Mouse (Mus musculus) MEL (cell line): ENCODE data around the gene Lcn12. TPM values are rescaled to one million over a fixed set of nuclear protein-coding genes. Genes with fewer than 3 reads are reported as not detected.
A peak's percentile ranks its signal among the peaks of the same experiment; 100 is the strongest.

ENCODE experiments used
- DNase-seq: peaks from one replicate; pipeline ENCODE4 v3.0.0; 2011; ENCODE audit warnings: low read depth, low spot score
- H3K27ac ChIP-seq: 2 replicates; pipeline ENCODE4 v1.5.1; 2012; ENCODE audit warnings: low read depth, mild to moderate bottlenecking, control low read depth, low read length, moderate library complexity; ENCODE audit not compliant: control insufficient read depth
- H3K27me3 ChIP-seq, 2 experiments: fragments of 150-350 bp in 1 of 2; sonication (generic) in 1 of 2; 2 replicates each; pipeline ENCODE4 v1.6.1; 2012; ENCODE audit warnings: low read length in 2 of 2, mild to moderate bottlenecking in 2 of 2, improper control_type of control experiment in 1 of 2, moderate library complexity in 1 of 2; ENCODE audit not compliant: insufficient read depth in 2 of 2, control insufficient read depth in 1 of 2
- H3K36me3 ChIP-seq, 2 experiments: 2 replicates each; pipeline ENCODE4 v1.6.1; 2012 to 2014; ENCODE audit warnings: low read length in 2 of 2, improper control_type of control experiment in 1 of 2, inconsistent platforms in 1 of 2, mild to moderate bottlenecking in 1 of 2; ENCODE audit not compliant: insufficient read depth in 2 of 2, control insufficient read depth in 1 of 2
- H3K4me1 ChIP-seq, 2 experiments: fragments of 150-350 bp in 1 of 2; sonication (generic) in 1 of 2; 2 replicates each; pipeline ENCODE4 v1.6.1; 2012; ENCODE audit warnings: low read length in 2 of 2, improper control_type of control experiment in 1 of 2, mild to moderate bottlenecking in 1 of 2; ENCODE audit not compliant: insufficient read depth in 2 of 2, control insufficient read depth in 1 of 2
- H3K4me3 ChIP-seq, 2 experiments: fragments of 150-350 bp in 1 of 2; sonication (generic) in 1 of 2; 2 replicates each; pipeline ENCODE4 v1.5.1; 2012; ENCODE audit warnings: low read depth in 2 of 2, low read length in 2 of 2, mild to moderate bottlenecking in 2 of 2, moderate library complexity in 2 of 2, control low read depth in 1 of 2, improper control_type of control experiment in 1 of 2; ENCODE audit not compliant: control insufficient read depth in 1 of 2, insufficient read depth in 1 of 2
- H3K79me2 ChIP-seq: 2 replicates; pipeline ENCODE4 v1.6.1; 2012; ENCODE audit warnings: mild to moderate bottlenecking, low read length, moderate library complexity; ENCODE audit not compliant: control insufficient read depth, poor library complexity, insufficient read depth
- H3K9ac ChIP-seq: 2 replicates; pipeline ENCODE4 v1.6.1; 2012; ENCODE audit warnings: low read depth, mild to moderate bottlenecking, control low read depth, low read length, moderate library complexity; ENCODE audit not compliant: control insufficient read depth, poor library complexity, severe bottlenecking
- H3K9me3 ChIP-seq: fragments of 150-350 bp; sonication (generic); replicated peaks from 2 replicates; pipeline ENCODE4 v1.6.1; 2012; ENCODE audit warnings: mild to moderate bottlenecking, low read length, improper control_type of control experiment, moderate library complexity; ENCODE audit not compliant: insufficient read depth
- BHLHE40 ChIP-seq: IDR thresholded peaks from 2 replicates; pipeline ENCODE4 v1.6.1; 2012; ENCODE audit warnings: low read depth, mild to moderate bottlenecking, inconsistent platforms, low read length, improper control_type of control experiment, borderline replicate concordance
- CHD1 ChIP-seq: IDR thresholded peaks from 2 replicates; pipeline ENCODE4 v1.6.1; 2012; ENCODE audit warnings: low read depth, mild to moderate bottlenecking, inconsistent platforms, low read length, improper control_type of control experiment
- CHD2 ChIP-seq: IDR thresholded peaks from 2 replicates; pipeline ENCODE4 v1.6.1; 2011; ENCODE audit warnings: low read length, improper control_type of control experiment
- CTCF ChIP-seq, 3 experiments: IDR thresholded peaks in 2 of 3; conservative IDR thresholded peaks in 1 of 3; 2 replicates each; pipeline ENCODE4 v1.5.1; 2011 to 2012; ENCODE audit warnings: low read length in 3 of 3, low read depth in 2 of 3, mild to moderate bottlenecking in 2 of 3, improper control_type of control experiment in 1 of 3, inconsistent platforms in 1 of 3, mixed read lengths in 1 of 3, moderate library complexity in 1 of 3; ENCODE audit not compliant: control insufficient read depth in 1 of 3, insufficient read depth in 1 of 3, poor library complexity in 1 of 3, severe bottlenecking in 1 of 3
- E2F4 ChIP-seq: IDR thresholded peaks from 2 replicates; pipeline ENCODE4 v1.6.1; 2011; ENCODE audit warnings: low read depth, low read length, improper control_type of control experiment, borderline replicate concordance
- ELF1 ChIP-seq: IDR thresholded peaks from 2 replicates; pipeline ENCODE4 v1.6.1; 2014; ENCODE audit warnings: low read depth, mild to moderate bottlenecking, inconsistent platforms, low read length, improper control_type of control experiment, moderate library complexity
- EP300 ChIP-seq, 2 experiments: IDR thresholded peaks; 2 replicates each; pipeline ENCODE4 v1.6.1; 2011; ENCODE audit warnings: improper control_type of control experiment in 2 of 2, low read length in 2 of 2, low read depth in 1 of 2, mild to moderate bottlenecking in 1 of 2
- ETS1 ChIP-seq: IDR thresholded peaks from 2 replicates; pipeline ENCODE4 v1.6.1; 2012; ENCODE audit warnings: low read depth, mild to moderate bottlenecking, inconsistent platforms, low read length, improper control_type of control experiment, moderate library complexity
- GATA1 ChIP-seq: IDR thresholded peaks from 2 replicates; pipeline ENCODE4 v1.6.1; 2011; ENCODE audit warnings: low read depth, low read length, improper control_type of control experiment
- HCFC1 ChIP-seq: IDR thresholded peaks from 2 replicates; pipeline ENCODE4 v1.6.1; 2012; ENCODE audit warnings: low read depth, mild to moderate bottlenecking, inconsistent platforms, low read length, improper control_type of control experiment, moderate library complexity
- JUND ChIP-seq: IDR thresholded peaks from 2 replicates; pipeline ENCODE4 v1.6.1; 2011; ENCODE audit warnings: low read depth, mild to moderate bottlenecking, improper control_type of control experiment, low read length
- KAT2A ChIP-seq: conservative IDR thresholded peaks from 2 replicates; pipeline ENCODE4 v1.6.1; 2012; ENCODE audit warnings: low read depth, low read length, improper control_type of control experiment, inconsistent platforms
- MAFK ChIP-seq: IDR thresholded peaks from 2 replicates; pipeline ENCODE4 v1.6.1; 2011; ENCODE audit warnings: low read depth, mild to moderate bottlenecking, low read length, improper control_type of control experiment, borderline replicate concordance
- MAX ChIP-seq: IDR thresholded peaks from 2 replicates; pipeline ENCODE4 v1.6.1; 2011; ENCODE audit warnings: low read length, improper control_type of control experiment
- MEF2A ChIP-seq: IDR thresholded peaks from 2 replicates; pipeline ENCODE4 v1.6.1; 2014; ENCODE audit warnings: low read depth, mild to moderate bottlenecking, inconsistent platforms, low read length, improper control_type of control experiment; ENCODE audit not compliant: poor library complexity, insufficient replicate concordance, severe bottlenecking; ENCODE audit errors: extremely low read depth
- MXI1 ChIP-seq: IDR thresholded peaks from 2 replicates; pipeline ENCODE4 v1.6.1; 2011; ENCODE audit warnings: mild to moderate bottlenecking, low read depth, low read length, improper control_type of control experiment
- MYB ChIP-seq: IDR thresholded peaks from 2 replicates; pipeline ENCODE4 v1.6.1; 2011; ENCODE audit warnings: mild to moderate bottlenecking, low read depth, low read length, improper control_type of control experiment
- MYC ChIP-seq: IDR thresholded peaks from 2 replicates; pipeline ENCODE4 v1.6.1; 2011; ENCODE audit warnings: low read depth, mild to moderate bottlenecking, low read length, improper control_type of control experiment, moderate library complexity
- NELFE ChIP-seq: IDR thresholded peaks from 2 replicates; pipeline ENCODE4 v1.6.1; 2011; ENCODE audit warnings: low read depth, low read length, improper control_type of control experiment
- NRF1 ChIP-seq: IDR thresholded peaks from 2 replicates; pipeline ENCODE4 v1.6.1; 2014; ENCODE audit warnings: low read depth, mild to moderate bottlenecking, inconsistent platforms, low read length, improper control_type of control experiment, moderate library complexity; ENCODE audit not compliant: poor library complexity, insufficient read depth, severe bottlenecking
- POLR2A ChIP-seq, 2 experiments: IDR thresholded peaks; 2 replicates each; pipeline ENCODE4 v1.6.1; 2011 to 2012; ENCODE audit warnings: low read length in 2 of 2, mild to moderate bottlenecking in 2 of 2, control low read depth in 1 of 2, improper control_type of control experiment in 1 of 2, low read depth in 1 of 2, moderate library complexity in 1 of 2; ENCODE audit not compliant: control insufficient read depth in 1 of 2, insufficient read depth in 1 of 2, poor library complexity in 1 of 2
- POLR2AphosphoS2 ChIP-seq: IDR thresholded peaks from 2 replicates; pipeline ENCODE4 v1.6.1; 2011; ENCODE audit warnings: low read length, improper control_type of control experiment
- POLR2AphosphoS5 ChIP-seq: IDR thresholded peaks from 2 replicates; pipeline ENCODE4 v1.6.1; 2012; ENCODE audit warnings: low read depth, borderline replicate concordance, mild to moderate bottlenecking, inconsistent platforms, low read length, moderate library complexity, mixed read lengths
- RAD21 ChIP-seq: IDR thresholded peaks from 2 replicates; pipeline ENCODE4 v1.6.1; 2011; ENCODE audit warnings: mild to moderate bottlenecking, low read depth, low read length, improper control_type of control experiment
- RCOR1 ChIP-seq: IDR thresholded peaks from 2 replicates; pipeline ENCODE4 v1.6.1; 2012; ENCODE audit warnings: low read depth, mild to moderate bottlenecking, inconsistent platforms, low read length, improper control_type of control experiment
- SIN3A ChIP-seq: IDR thresholded peaks from 2 replicates; pipeline ENCODE4 v1.6.1; 2012; ENCODE audit warnings: low read length, improper control_type of control experiment, inconsistent platforms
- SMC3 ChIP-seq: IDR thresholded peaks from 2 replicates; pipeline ENCODE4 v1.6.1; 2011; ENCODE audit warnings: low read depth, low read length, improper control_type of control experiment
- TAL1 ChIP-seq: IDR thresholded peaks from 2 replicates; pipeline ENCODE4 v1.6.1; 2012; ENCODE audit warnings: mild to moderate bottlenecking, inconsistent platforms, low read length, moderate library complexity, mixed read lengths
- TBP ChIP-seq: IDR thresholded peaks from 2 replicates; pipeline ENCODE4 v1.8.0; 2011; ENCODE audit warnings: low read depth, low read length, improper control_type of control experiment
- TCF12 ChIP-seq: IDR thresholded peaks from 2 replicates; pipeline ENCODE4 v1.6.1; 2014; ENCODE audit warnings: low read depth, mild to moderate bottlenecking, inconsistent platforms, low read length, improper control_type of control experiment, moderate library complexity
- UBTF ChIP-seq: IDR thresholded peaks from 2 replicates; pipeline ENCODE4 v1.6.1; 2012; ENCODE audit warnings: low read depth, mild to moderate bottlenecking, inconsistent platforms, low read length, improper control_type of control experiment, moderate library complexity, borderline replicate concordance; ENCODE audit not compliant: insufficient read depth
- USF1 ChIP-seq: IDR thresholded peaks from 2 replicates; pipeline ENCODE4 v1.6.1; 2014; ENCODE audit warnings: low read depth, mild to moderate bottlenecking, inconsistent platforms, low read length, improper control_type of control experiment, moderate library complexity
- ZC3H11A ChIP-seq: IDR thresholded peaks from 2 replicates; pipeline ENCODE4 v1.6.1; 2012; ENCODE audit warnings: low read depth, mild to moderate bottlenecking, inconsistent platforms, low read length, improper control_type of control experiment
- ZKSCAN1 ChIP-seq: IDR thresholded peaks from 2 replicates; pipeline ENCODE4 v1.6.1; 2012; ENCODE audit warnings: low read depth, mild to moderate bottlenecking, inconsistent platforms, low read length, improper control_type of control experiment, moderate library complexity
- ZMIZ1 ChIP-seq: IDR thresholded peaks from 2 replicates; pipeline ENCODE4 v1.6.1; 2012; ENCODE audit warnings: low read depth, mild to moderate bottlenecking, inconsistent platforms, low read length, improper control_type of control experiment, moderate library complexity
- ZNF384 ChIP-seq: IDR thresholded peaks from 2 replicates; pipeline ENCODE4 v1.6.1; 2012; ENCODE audit warnings: low read depth, mild to moderate bottlenecking, inconsistent platforms, low read length, improper control_type of control experiment
- polyA plus RNA-seq, 2 experiments: library from polyadenylated mRNA; stranded (reverse) in 1 of 2; unstranded in 1 of 2; fragments of >175 nt in 1 of 2; fragments of >200 nt in 1 of 2; gene quantifications; 2 replicates each; pipeline versions ENCODE4 v1.2.1 to v1.2.4; 2012; ENCODE audit warnings: low replicate concordance in 2 of 2, low read depth in 1 of 2; ENCODE audit not compliant: insufficient read length in 2 of 2, insufficient read depth in 1 of 2, missing spikeins in 1 of 2
- total RNA-seq: library from RNA; depleted of rRNA; stranded (reverse); fragments of 300-350 nt; gene quantifications from 2 replicates; pipeline ENCODE4 v1.2.3, GENCODE M21; 2012

Gene Lcn12
- total and polyA plus RNA-seq, 3 experiments: not detected

- Histone ChIP-seq H3K36me3 (no peaks in the 10 kb centered on the region), H3K4me1 (peaks cover 4 to 11% of the 10 kb centered on the region in 2 experiments; a peak in 3 of 4 replicates), H3K9me3 (no peaks in the 10 kb centered on the region), H3K4me3 (peak within 1 kb of the TSS; percentile 77 to 84), H3K79me2 (peaks cover 8% of the 10 kb centered on the region; the same call in 1 of the 2 replicates), H3K27me3 (no peaks in the 10 kb centered on the region), H3K9ac (peak within 1 kb of the TSS; percentile 79), H3K27ac (peak within 1 kb of the TSS; percentile 83)
- peak; percentile 100 for DNase-seq
- peak; percentile 48; the same call in 1 of the 2 replicates for TF ChIP-seq MYC
- TF ChIP-seq TCF12: no peak; the same call in 1 of the 2 replicates
- TF ChIP-seq MEF2A: peak; percentile 64; the same call in 1 of the 2 replicates
- no peak for TF ChIP-seq UBTF
- TF ChIP-seq MXI1: peak; percentile 75
- TF ChIP-seq USF1: peak; percentile 73; the same call in 1 of the 2 replicates
- peak; percentile 77 for TF ChIP-seq NRF1
- no peak for TF ChIP-seq POLR2AphosphoS5
- peak; percentile 50; the same call in 1 of the 2 replicates for TF ChIP-seq ETS1
- TF ChIP-seq TBP: peak; percentile 91
- no peak for TF ChIP-seq GATA1
- no peak for TF ChIP-seq SMC3
- TF ChIP-seq ZKSCAN1: no peak
- no peak for TF ChIP-seq E2F4
- no peak for TF ChIP-seq CTCF (IDR thresholded peaks at IDR 0.05 in 2 of 3, conservative IDR thresholded peaks at IDR 0.05 in 1 of 3; ENCODE audit: control insufficient read depth in 1 of 3, insufficient read depth in 1 of 3, low read depth in 2 of 3, low read length in 3 of 3, poor library complexity in 1 of 3, severe bottlenecking in 1 of 3)
- TF ChIP-seq BHLHE40: peak; percentile 23; the same call in 1 of the 2 replicates
- no peak for TF ChIP-seq JUND
- no peak for TF ChIP-seq ZC3H11A
- peak; percentile 87 to 89 for TF ChIP-seq POLR2A (IDR thresholded peaks at IDR 0.05; ENCODE audit: control insufficient read depth in 1 of 2, insufficient read depth in 1 of 2, low read depth in 1 of 2, low read length in 2 of 2, poor library complexity in 1 of 2)
- peak; percentile 82 for TF ChIP-seq HCFC1
- TF ChIP-seq ZNF384: no peak
- no peak for TF ChIP-seq CHD2
- peak; percentile 75 for TF ChIP-seq NELFE
- TF ChIP-seq EP300 (IDR thresholded peaks at IDR 0.05; ENCODE audit: low read depth in 1 of 2, low read length in 2 of 2): no peak
- TF ChIP-seq CHD1: no peak
- TF ChIP-seq MYB: no peak
- TF ChIP-seq ELF1: peak; percentile 85
- peak; percentile 85 for TF ChIP-seq ZMIZ1
- no peak for TF ChIP-seq RAD21
- no peak for TF ChIP-seq MAFK
- TF ChIP-seq POLR2AphosphoS2: peak; percentile 79
- TF ChIP-seq RCOR1: no peak
- no peak for TF ChIP-seq KAT2A
- peak; percentile 74 for TF ChIP-seq MAX
- no peak for TF ChIP-seq TAL1
- peak; percentile 76 for TF ChIP-seq SIN3A
Measured at GRCm38 (mm10) chr2:25460551-25461309, 33.0 kb downstream of the Lcn12 start, which contains the start of gene Paxx. Paxx (minus strand) TSS chr2:25461094.
